Mouse (Mus musculus) myocyte (in vitro differentiated cells): ENCODE results near the gene Sh3bgr.

ENCODE experiments used
- CEBPB ChIP-seq: IDR thresholded peaks from 2 replicates; pipeline ENCODE4 v1.6.1; 2011; ENCODE audit warnings: mild to moderate bottlenecking, moderate library complexity; ENCODE audit not compliant: poor library complexity, insufficient read depth, severe bottlenecking
- E2F4 ChIP-seq: IDR thresholded peaks from one replicate; pipeline ENCODE4 v1.6.1; 2011; ENCODE audit warnings: mild to moderate bottlenecking, control low read depth, moderate library complexity; ENCODE audit not compliant: insufficient read depth
- MAX ChIP-seq: IDR thresholded peaks from one replicate; pipeline ENCODE4 v1.6.1; 2011; ENCODE audit warnings: low read depth, mild to moderate bottlenecking, control low read depth
- POLR2A ChIP-seq: IDR thresholded peaks from one replicate; pipeline ENCODE4 v1.6.1; 2011; ENCODE audit warnings: low read depth, mild to moderate bottlenecking, control low read depth, moderate library complexity; ENCODE audit not compliant: insufficient read length
- POLR2AphosphoS2 ChIP-seq: IDR thresholded peaks from one replicate; pipeline ENCODE4 v1.6.1; 2011; ENCODE audit warnings: low read depth, control low read depth; ENCODE audit not compliant: insufficient read length
- TCF12 ChIP-seq: IDR thresholded peaks from one replicate; pipeline ENCODE4 v1.6.1; 2011; ENCODE audit warnings: mild to moderate bottlenecking, control low read depth; ENCODE audit not compliant: poor library complexity, insufficient read depth, severe bottlenecking
- TCF3 ChIP-seq: IDR thresholded peaks from one replicate; pipeline ENCODE4 v1.6.1; 2011; ENCODE audit warnings: low read depth, control low read depth; ENCODE audit not compliant: insufficient read length

DNA sequence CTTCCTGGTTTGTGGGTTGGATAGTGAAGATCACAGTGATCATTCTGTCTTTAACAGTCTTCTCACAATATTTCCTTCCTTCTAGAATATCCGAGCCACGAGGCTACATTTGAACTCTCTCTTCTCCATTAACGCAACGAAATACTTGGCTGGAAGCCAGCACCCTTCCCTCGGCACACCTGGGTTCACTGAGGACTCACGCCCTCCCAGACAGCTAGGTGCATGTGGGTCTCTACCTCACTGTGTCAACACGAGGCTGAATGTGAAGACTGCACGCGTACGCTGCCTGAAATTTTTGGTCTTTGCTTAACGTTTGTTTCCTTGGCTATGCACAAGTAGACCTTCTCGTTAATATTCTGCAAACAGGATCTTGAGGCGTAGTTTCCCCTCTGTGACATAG, 28.2 kb downstream of the Sh3bgr start:
- no peak for TF ChIP-seq TCF12
- no peak for TF ChIP-seq MAX
- TF ChIP-seq CEBPB, result no peak
- TF ChIP-seq E2F4, result no peak
- TF ChIP-seq POLR2AphosphoS2, result no peak
- TF ChIP-seq TCF3, result no peak
- no peak for TF ChIP-seq POLR2A
